Mouse (Mus musculus) midbrain, embryonic 14.5 days (tissue): ENCODE measurements around the gene Gm33543. TPM values are rescaled to one million over a fixed set of nuclear protein-coding genes. Genes with fewer than 3 reads are reported as not detected.

Experiments
- ATAC-seq: fragments of 200-750 bp; cut with Nextera tagmentation; 2 replicates; pipeline ENCODE4 v1.8.0; 2017; ENCODE audit warnings: moderate number of reproducible peaks, moderate library complexity; ENCODE audit not compliant: low FRiP score, low TSS enrichment
- DNase-seq: peaks from one replicate; pipeline ENCODE4 v3.0.0-alpha.2; 2015
- H3K27ac ChIP-seq: fragments of 300-500 bp; sonication (generic); replicated peaks from 2 replicates; pipeline ENCODE4 v1.5.1; 2014; ENCODE audit warnings: mild to moderate bottlenecking, low read depth, low read length, moderate library complexity
- H3K27me3 ChIP-seq: fragments of 300-500 bp; sonication (generic); 2 replicates; pipeline ENCODE4 v1.6.1; 2014; ENCODE audit warnings: low read length, control low read depth, mixed read lengths; ENCODE audit not compliant: control insufficient read depth, insufficient read depth
- H3K36me3 ChIP-seq: fragments of 300-500 bp; sonication (generic); 2 replicates; pipeline ENCODE4 v1.6.1; 2014; ENCODE audit warnings: low read length, control low read depth; ENCODE audit not compliant: control insufficient read depth, insufficient read depth
- H3K4me1 ChIP-seq: fragments of 300-500 bp; sonication (generic); 2 replicates; pipeline ENCODE4 v1.6.1; 2014; ENCODE audit warnings: mild to moderate bottlenecking, antibody characterized with exemption, low read length, control low read depth; ENCODE audit not compliant: control insufficient read depth, insufficient read depth
- H3K4me2 ChIP-seq: fragments of 300-500 bp; sonication (generic); 2 replicates; pipeline ENCODE4 v1.6.1; 2014; ENCODE audit warnings: mild to moderate bottlenecking, low read length, moderate library complexity
- H3K4me3 ChIP-seq: fragments of 300-500 bp; sonication (generic); replicated peaks from 2 replicates; pipeline ENCODE4 v1.5.1; 2014; ENCODE audit warnings: low read depth, low read length
- H3K9ac ChIP-seq: fragments of 300-500 bp; sonication (generic); replicated peaks from 2 replicates; pipeline ENCODE4 v1.6.1; 2014; ENCODE audit warnings: mild to moderate bottlenecking, low read length, moderate library complexity
- H3K9me3 ChIP-seq: fragments of 300-500 bp; sonication (generic); 2 replicates; pipeline ENCODE4 v1.6.1; 2016; ENCODE audit warnings: low read length, control low read depth, mixed read lengths; ENCODE audit not compliant: control insufficient read depth
- WGBS: fragments of 180-500 bp; shearing (Covaris S2); extraction: QIAGEN DNeasy Blood & Tissue Kit; methylation state at CpG from one replicate; pipeline ENCODE4 v1.1.7; 2014; 5-methylcytosine and 5-hydroxymethylcytosine counted together
- polyA plus RNA-seq: library from polyadenylated mRNA; unstranded; fragments of >200 nt; fragmentation: Nextera tagmentation; extraction: Ambion mirVana; gene quantifications from 2 replicates; pipeline ENCODE4 v1.2.1, GENCODE M21; 2014

The Gm33543 gene
- polyA plus RNA-seq, 1 experiment from 2014 or later: not detected

DNA sequence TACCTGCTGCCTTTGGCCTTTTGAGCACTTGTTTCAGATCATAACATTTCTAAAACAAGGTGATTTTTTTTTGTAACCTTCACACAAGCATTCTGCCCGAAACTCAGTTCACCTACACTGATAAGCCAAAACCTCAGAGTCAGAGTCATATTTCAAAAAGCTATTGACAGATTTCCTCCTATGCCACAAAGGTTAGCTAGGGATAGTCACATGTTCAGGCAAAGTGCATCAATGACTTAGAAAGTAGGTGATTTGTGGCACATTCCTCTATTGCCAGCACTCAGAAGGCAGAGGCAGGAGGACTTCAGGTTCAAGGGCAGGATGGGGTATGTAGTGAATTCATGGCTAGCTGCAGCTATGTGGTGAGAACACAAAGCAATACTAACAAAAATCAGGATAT lies 65.7 kb downstream of the Gm33543 start:
- no peaks in the 10 kb centered on the region for H3K9me3 ChIP-seq
- no peaks in the 10 kb centered on the region for H3K27me3 ChIP-seq
- H3K36me3 ChIP-seq: no peaks in the 10 kb centered on the region
- no peaks in the 10 kb centered on the region for H3K4me1 ChIP-seq
- no peak overlapping the region for H3K27ac ChIP-seq
- no peak overlapping the region for H3K4me2 ChIP-seq
- WGBS: 91% methylated on average over 1 of the region's 1 CpGs
- H3K4me3 ChIP-seq: no peak overlapping the region
- no peak for DNase-seq
- no peak for ATAC-seq
- H3K9ac ChIP-seq: no peak overlapping the region

DNA sequence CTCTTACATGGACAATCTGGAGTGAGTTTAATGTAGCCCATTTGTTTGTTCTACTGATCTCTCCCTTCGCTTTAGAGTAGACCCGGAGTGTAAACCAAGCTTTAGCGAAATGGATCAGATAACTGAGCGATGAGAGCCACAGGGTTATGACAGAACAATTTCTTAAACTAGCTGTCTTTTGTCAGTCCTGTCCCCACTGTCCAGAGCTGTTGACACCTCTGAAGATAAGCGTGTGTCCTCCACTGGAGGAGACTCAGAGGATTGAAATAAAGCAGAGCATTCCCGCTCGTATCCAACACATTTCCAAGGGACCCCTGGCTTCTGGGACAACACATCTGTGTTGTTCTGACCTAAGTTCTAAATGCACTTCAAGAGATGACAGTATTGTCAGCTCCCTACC lies 67.9 kb downstream of the Gm33543 start:
- WGBS: 92% methylated on average over 7 of the region's 7 CpGs
- no peaks in the 10 kb centered on the region for H3K9me3 ChIP-seq
- ATAC-seq (no peak), DNase-seq (no peak)
- no peak overlapping the region for H3K9ac ChIP-seq
- H3K27ac ChIP-seq: no peak overlapping the region
- no peak overlapping the region for H3K4me2 ChIP-seq
- H3K4me1 ChIP-seq: no peaks in the 10 kb centered on the region
- no peaks in the 10 kb centered on the region for H3K27me3 ChIP-seq
- no peak overlapping the region for H3K4me3 ChIP-seq
- H3K36me3 ChIP-seq: no peaks in the 10 kb centered on the region

DNA sequence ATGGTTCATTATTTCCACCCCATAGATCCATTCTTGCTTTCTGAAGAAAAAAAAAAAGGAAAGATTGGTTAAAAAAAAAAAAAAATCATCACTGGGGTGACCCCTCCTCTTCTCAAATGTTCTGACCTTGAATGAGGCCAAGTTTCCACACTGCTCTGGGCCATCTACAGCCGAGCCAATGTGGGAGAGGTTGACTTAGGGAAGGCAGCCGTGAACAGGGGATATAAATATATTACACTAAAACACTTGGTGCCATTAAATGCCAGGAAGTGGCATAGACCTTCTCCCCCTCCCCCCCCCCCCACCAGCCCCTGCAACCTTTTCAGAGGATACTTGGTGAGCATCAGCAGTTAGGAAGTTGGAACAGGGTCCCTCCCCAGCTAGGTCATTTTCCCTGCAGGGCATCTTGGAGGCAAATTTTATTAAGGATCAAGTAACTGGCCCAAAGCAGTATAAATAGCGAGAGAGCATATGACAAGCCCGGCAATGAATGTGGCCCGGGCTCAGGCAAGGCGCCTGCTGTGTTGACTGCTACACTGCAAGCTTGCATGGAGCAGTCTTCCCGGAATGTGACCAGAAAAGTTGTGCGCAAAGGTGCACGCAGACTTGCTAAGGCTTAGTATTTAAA lies 68.6 kb downstream of the Gm33543 start:
- H3K4me1 ChIP-seq: no peaks in the 10 kb centered on the region
- H3K4me3 ChIP-seq: no peak overlapping the region
- ATAC-seq: no peak
- H3K9ac ChIP-seq: no peak overlapping the region
- WGBS: 91% methylated on average over 9 of the region's 9 CpGs
- no peak overlapping the region for H3K27ac ChIP-seq
- H3K27me3 ChIP-seq: no peaks in the 10 kb centered on the region
- no peak for DNase-seq
- no peaks in the 10 kb centered on the region for H3K9me3 ChIP-seq
- H3K4me2 ChIP-seq: no peak overlapping the region
- H3K36me3 ChIP-seq: no peaks in the 10 kb centered on the region

Other genes starting within 250 kb of the Gm33543 start
- gene Anapc15-ps, start 169.5 kb downstream of the Gm33543 start, polyA plus RNA-seq: not detected in 2 replicates
- gene Eea1, start 97.7 kb upstream of the Gm33543 start, polyA plus RNA-seq: 23.2 and 26.3 TPM in 2 replicates